Mouse (Mus musculus) 3134 (cell line): Measurements from ENCODE around the gene Tmem212.
A peak's percentile ranks its signal among the peaks of the same experiment; 100 is the strongest.

Experiments used
- DNase-seq: peaks from one replicate; pipeline ENCODE4 v3.0.0-alpha.2; 2011; ENCODE audit warnings: low spot score; ENCODE audit not compliant: insufficient read length; ENCODE audit errors: extremely low read depth

Tmem212 gene

DNA sequence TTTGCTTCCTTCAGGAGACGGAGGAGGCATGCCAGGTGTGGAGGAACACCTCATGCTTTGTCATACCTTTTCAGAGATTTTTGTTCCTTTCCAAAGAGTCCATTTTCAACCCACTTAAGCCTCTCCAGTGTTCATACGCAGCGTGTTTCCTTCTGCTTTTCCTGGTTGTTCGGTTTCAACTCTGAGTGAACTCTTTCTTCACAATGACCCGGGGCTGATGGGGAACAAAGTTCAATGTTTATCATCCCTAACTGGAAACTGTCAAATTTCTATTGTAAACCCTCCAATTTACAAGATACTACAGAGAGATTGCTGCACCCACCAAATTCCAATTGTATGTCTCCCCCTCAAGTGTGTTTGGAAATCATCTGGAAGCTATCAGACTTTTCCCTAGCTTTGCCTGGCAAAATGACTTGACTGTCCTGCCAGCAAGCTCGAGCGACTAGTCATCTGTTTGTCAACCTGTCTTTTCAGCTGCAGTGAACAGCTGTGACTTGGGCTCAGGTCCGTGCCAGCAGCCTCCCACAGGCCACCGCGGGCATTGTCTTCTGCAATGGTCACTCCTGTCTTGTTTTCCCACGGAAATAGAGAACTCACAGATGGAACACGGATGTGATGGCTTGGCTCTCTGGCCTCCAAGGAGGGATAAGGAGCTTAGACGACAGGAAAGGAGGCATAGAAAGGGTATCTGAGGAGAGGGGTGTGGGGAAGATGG lies 3.0 kb upstream of the Tmem212 start:
- peak; percentile 12 for DNase-seq

DNA sequence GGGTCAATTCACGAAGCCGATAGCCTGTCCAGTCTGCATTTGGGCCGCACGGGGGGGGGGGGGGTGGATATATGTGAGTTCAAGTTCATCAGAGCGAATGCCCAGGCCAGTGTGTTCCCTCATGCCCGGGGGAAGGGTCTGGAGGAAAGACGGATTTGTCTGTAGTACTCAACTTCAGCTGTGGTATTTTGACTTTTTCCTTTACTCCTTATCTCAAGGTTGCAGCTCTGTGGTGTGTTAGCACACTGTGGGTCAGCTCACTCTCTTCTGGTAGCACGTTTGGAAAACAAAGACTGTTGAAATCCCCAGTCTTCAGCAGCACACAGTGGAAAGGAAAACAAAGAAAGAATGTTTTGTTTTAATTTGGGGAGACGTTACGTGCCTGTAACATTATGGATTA lies 2.0 kb upstream of the Tmem212 start:
- DNase-seq: no peak

GRCm38 (mm10) chr3:27886578-27886977 lies 9.6 kb downstream of the Tmem212 start:
- DNase-seq: peak; percentile 53

DNA sequence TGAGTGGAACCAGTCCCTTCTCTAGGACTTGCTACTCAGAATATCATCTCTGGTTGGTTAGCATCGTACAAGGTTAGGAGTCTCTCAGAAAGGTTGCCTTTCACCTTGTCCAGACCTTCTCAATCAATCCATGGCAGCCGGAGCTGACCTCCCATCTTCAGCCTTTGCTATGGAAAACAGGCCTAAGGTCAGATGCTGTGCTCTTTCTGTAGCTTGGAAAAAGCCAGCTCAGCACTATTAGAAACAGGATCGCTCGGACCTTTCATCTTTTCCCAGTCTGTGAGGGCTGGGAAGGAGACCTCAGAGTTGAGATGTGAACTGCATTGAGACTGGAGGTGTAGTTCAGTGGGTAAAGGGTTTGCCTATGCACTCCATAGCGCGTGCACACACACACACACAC lies 10.6 kb downstream of the Tmem212 start:
- DNase-seq: no peak

DNA sequence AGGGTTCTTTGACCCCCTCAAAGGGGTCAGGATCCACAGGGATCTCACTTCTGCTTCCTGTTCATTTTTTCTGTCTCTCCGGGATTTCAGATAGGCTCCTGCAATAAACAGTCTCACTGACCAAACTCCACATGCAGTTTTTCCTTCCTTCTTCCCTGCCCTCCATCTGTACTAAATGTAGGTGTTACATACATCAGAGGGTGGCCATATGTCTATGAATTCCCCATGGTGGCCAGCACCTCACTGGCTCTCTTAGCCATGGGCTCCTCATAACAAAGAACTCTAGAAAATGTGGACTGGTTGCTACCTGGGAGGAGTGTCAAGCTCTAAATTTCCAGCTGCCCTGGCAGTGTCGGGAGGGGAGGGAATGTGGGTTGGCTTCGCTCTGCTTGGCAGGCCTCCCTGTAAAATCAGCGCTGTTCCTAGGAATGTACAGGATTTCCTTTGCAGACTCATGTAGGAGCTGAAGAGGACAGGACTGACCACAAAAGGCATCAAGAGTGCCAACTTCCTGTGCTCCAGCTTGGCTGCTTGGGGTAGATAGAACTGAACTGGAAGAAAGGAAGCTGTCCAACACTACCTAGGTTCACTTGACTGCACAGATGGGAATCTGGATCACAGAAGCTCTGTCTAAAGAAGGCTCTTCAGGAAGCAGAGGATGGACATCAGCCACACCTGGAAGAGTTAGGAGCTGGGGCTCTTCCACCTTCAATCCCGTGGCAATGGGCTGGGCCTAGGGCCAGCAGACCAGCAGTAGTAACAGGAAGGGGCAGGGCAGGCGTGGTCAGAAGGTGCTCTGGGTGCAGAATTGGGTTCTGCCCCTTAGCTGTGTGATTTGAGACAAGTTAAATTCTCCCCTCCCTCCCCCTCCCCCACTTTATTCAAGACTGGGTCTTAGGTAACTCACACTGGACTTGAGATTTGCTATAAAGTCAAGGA lies 14.0 kb downstream of the Tmem212 start:
- peak; percentile 86 for DNase-seq

DNA sequence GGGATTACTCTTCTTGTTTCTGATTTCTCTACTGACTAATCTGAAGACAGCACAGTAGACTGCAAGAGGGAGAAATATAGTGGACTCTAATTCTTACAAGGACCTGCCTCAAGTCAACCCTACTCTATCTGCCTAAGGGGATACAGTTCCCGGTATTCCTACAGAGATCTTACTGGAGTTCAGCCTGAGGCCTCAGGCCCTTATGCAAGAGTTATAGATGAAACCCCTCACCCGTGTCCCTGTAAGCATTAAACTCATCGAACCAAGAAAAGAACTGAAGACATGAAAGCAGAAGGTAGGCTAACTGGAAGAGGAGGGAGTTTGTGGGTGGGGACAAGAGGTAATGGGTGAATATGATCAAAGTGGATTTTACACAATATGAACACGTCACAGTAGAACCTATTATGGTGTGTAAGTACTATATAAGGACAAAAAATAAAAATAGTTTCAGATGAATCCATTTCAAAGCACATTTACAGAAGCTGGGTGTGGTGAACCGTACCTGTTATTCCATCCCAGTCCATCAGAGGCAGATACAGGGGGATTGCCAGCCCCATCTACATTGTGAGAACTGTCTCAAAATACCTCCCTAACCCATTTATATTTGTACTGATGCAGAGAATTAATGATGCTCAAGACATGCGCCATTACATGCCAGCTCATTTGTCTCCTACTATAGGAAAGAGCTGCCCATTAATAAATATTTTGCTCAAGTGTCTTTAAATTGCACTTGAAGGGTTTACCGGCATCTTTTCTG lies 17.1 kb downstream of the Tmem212 start:
- DNase-seq: no peak

GRCm38 (mm10) chr3:27873268-27874073 lies 22.7 kb downstream of the Tmem212 start:
- DNase-seq: no peak

GRCm38 (mm10) chr3:27872429-27872828 lies 23.7 kb downstream of the Tmem212 start:
- no peak for DNase-seq

GRCm38 (mm10) chr3:27871891-27872290 lies 24.3 kb downstream of the Tmem212 start:
- peak; percentile 59 for DNase-seq

- no peak for DNase-seq
These were observed 24.8 kb downstream of the Tmem212 start for GRCm38 (mm10) chr3:27871371-27871770.

DNA sequence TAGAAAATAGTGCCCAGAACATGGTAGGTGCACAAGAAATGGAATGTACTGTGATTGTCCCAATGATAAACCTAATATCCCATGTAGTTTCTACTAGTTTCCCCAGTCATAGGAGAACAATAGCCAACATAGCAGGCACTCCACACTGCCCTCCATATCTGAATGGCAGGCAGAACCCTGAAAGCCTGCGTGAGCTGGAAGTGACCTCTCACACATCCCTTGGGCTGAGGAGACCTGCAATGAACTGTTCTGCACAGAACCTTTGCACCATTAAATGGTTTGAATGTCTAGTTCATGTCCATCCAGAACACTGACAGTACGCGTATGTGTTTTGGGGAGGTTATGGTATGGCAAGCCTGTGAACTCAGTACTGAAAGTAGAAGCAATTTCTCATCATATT lies 27.5 kb downstream of the Tmem212 start:
- DNase-seq: no peak

DNA sequence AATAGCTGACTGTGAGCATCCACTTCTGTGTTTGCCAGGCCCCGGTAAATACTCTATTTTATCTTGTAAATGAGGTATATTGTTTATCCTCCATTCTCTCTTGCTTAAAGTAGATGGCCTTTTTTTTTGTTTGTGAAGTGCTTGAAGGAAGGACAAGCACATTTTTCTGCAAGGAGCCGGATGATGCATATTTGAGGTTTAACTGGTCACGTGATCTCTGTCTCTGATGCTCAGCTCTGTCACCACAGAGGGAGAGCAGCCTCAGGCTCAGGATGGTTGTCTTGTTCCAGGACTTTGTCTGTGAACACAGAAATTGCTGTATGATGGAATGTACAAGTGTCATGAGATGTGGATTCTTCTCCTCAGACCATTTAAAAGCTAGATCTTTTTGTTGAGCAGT lies 28.4 kb downstream of the Tmem212 start:
- peak; percentile 44 for DNase-seq

DNA sequence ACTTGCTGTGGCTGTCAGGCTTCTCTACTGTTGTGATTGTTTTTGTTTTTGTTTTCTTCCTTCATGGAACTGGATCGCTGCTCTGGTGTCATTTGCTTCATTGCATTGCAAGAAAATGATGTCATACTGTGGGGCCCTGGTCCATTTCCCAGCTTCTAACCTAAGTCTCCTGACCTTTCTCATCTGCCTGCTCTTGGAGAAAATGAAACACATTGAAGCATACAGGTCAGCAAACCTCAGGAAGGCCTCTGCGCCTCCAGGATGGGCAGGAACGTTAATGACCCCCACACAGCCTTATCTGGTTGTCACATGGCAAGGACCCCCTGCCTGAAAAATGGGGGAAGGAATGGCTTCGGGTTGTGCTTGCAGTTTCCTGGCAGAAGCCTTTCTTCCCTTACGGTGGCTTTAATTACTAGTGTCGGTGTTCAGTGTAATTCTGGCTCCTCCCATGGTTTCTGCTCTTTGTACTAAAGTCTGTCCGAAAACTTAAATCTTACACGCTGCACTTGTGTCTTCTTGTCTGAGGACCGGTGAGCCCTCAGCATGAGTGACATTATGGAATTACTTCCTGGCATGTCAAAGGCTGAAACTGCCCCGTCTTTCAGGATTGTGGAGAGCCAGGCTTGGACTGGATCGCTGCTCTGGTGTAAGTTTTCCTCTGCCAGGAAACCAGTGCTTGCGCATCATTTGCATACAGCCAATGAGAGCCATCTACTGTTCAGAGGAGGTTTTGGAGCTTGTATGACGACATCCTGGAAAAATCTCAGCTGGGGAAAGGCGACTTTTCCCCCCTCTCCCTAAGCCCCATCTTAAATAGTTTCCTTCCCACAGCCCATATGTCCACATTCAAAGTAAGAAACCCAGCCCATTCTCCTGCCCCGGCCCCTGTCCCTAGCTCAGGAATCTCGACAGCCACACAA lies 33.1 kb downstream of the Tmem212 start:
- DNase-seq: peak; percentile 81

- DNase-seq: peak; percentile 72
These were observed 34.6 kb downstream of the Tmem212 start for GRCm38 (mm10) chr3:27861601-27862000.

DNA sequence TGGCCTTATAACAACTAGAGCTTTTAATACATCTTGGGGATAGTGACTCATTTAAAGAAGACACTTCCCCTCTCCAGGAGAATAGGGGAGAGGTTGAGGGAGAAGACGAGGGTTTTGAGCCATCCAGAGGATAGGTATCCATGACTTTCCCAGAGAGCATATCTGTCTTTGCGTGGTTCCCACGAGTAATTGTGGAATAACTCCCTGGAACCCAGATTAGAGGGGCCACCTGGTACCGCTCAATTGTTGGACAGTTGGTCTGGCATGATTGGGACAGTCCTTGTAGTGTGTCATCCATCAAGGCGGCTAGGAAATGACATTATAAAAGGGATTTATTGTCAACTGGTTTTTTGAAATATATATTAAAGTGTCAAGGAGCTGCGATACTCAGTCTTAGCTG lies 35.1 kb downstream of the Tmem212 start:
- DNase-seq: no peak

DNA sequence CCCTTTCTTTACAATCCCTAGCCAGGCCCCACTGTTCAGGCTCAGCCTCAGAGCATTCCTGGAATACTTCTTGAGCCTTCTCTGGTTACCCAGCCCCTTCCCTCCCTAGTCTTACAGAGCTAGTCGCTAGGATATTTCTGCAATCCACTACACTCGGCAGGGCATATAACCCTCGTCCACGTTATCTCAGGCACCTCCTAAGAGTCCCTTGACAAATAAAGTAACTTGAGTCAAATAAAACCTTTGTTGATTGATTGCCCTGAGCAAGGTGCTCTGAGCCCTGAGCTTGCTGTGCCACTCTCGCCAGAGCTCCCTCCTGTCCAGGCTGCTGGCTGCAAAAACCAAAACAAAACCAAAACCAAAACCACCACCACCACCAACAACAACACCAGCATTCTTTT lies 37.0 kb downstream of the Tmem212 start:
- DNase-seq: peak; percentile 57

DNA sequence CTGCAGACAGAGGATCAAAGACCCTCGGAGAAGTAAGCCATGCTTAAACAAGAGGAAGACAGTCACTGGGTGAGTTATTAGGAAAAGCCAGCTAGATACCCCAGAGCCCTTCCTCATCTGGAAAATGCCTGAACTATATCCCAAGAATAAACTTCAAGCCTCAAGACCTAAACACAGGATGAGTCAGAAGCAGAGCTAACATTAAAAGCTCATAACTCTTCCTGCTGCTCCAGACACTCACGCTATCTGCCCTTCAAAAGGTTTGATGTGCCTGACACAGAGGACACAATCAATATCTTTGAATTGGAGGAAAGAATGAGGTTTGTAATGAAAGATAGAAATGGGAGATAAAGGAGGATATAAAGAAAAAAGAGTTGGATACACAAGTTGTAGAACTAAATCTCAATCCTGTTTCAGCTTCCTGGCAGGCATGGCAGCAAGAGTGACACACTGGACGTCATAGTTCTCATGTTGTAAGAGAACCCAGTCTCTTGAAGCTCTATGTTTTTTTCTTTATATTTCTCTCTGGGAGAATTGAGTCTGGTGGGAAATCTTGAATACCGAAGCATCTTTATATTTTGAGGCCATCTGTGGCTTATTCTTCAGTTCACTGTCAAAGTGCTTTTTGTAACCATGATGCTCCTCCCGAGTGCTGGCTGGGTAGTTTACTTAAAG lies 37.6 kb downstream of the Tmem212 start:
- DNase-seq: peak; percentile 41

GRCm38 (mm10) chr3:27856288-27856687 lies 39.9 kb downstream of the Tmem212 start:
- no peak for DNase-seq
